Mouse (Mus musculus) kidney, adult 2 months (tissue): Measurements from ENCODE around the gene Rrp1b.

ENCODE experiments used
- CTCF ChIP-seq: fragments of 200-500 bp; conservative IDR thresholded peaks from 2 replicates; pipeline ENCODE4 v1.5.1; 2011; ENCODE audit warnings: low read depth, mild to moderate bottlenecking, control low read depth, low read length, moderate library complexity, mixed read lengths; ENCODE audit not compliant: insufficient read depth, insufficient read length
- POLR2A ChIP-seq: fragments of 200-500 bp; IDR thresholded peaks from one replicate; pipeline ENCODE4 v1.6.1; 2011; ENCODE audit warnings: low read depth, low read length, control low read depth

DNA sequence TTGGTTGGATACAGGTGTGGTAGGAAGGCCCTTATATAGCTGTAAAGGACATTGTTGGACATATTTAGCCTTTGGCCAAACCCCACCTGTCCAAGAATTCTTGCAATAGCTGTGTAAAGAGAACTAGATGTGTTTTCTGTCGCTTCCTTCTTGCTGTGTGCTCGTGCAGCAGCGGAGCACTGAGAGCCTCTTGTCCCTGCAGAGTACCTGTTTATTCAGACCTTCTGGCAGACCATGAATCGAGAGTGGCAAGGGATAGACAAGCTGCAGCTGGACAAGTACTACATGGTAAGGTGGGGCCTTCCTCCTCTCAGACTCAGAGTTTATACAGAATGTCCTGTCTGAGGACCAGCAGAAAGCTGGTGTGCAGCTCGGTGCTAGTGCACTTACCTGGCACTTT, 12.5 kb downstream of the Rrp1b start:
- TF ChIP-seq CTCF (no peak), POLR2A (no peak)
